ENCODE assay signal across 22 mouse cellular contexts in the genomic region with DNA sequence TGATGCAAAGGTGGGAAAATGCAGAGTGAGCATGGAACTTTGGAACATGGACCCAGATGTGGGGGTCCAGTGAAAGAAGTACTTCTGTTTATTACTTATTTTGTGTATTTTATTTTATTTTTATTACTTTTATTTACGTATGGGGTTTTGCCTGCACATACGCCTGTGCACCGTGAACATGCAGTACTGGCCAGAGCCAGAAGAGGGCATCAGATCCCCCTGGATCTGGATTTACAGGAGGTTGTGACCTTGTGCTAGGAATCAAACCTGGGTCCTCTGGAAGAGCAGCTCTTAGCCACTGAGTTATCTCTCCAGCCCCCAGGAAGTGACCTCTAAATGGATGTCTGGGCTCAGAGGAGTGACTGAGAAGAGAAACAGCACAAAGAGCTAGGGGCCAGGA. TPM values are rescaled to one million over a fixed set of nuclear protein-coding genes. Genes with fewer than 3 reads are reported as not detected.
A peak's percentile ranks its signal among the peaks of the same experiment; 100 is the strongest.
DNase-seq lines count a peak whose midpoint lies in the region; TF ChIP-seq lines count a peak whose summit lies in the region.
"Had no signal": no experiment of that assay in that cellular context is flagged by ENCODE, and none has a peak within 500 bp of the region (broad histone marks: within the 10 kb centered on the region; RNA-seq: fewer than 3 reads in every experiment).

No protein-coding gene starts in this region.

- H3K9me3 ChIP-seq in E14TG2a.4 (ENCODE audit: low read length) = no peaks in the 10 kb centered on the region
- H3K9me3 ChIP-seq: embryonic facial prominence, embryonic 12.5 days; liver, embryonic 15.5 days; midbrain, embryonic 12.5 days had no signal

- H3K4me3 ChIP-seq in layer of hippocampus, adult 2 months = no peak overlapping the region
- H3K4me3 ChIP-seq in E14TG2a.4 (replicated peaks; ENCODE audit: low read length) = no peak overlapping the region
- H3K4me3 ChIP-seq in bone marrow, adult 2 months (replicated peaks; ENCODE audit: control insufficient read depth, low read depth, low read length) = no peak overlapping the region
- H3K4me3 ChIP-seq: embryonic facial prominence, embryonic 12.5 days; liver, embryonic 15.5 days; midbrain, embryonic 12.5 days; myocyte had no signal

- TF ChIP-seq CTCF in layer of hippocampus, adult 2 months (conservative IDR thresholded peaks at IDR 0.05) = peak; percentile 45
- TF ChIP-seq CTCF in E14TG2a.4 (conservative IDR thresholded peaks at IDR 0.05; ENCODE audit: low read length) = peak; percentile 92
- peak; percentile 35 for TF ChIP-seq CTCF in bone marrow, adult 2 months (IDR thresholded peaks at IDR 0.05; ENCODE audit: control insufficient read depth, insufficient read depth, low read length)

- peaks cover 35% of the 10 kb centered on the region for H3K27me3 ChIP-seq in E14TG2a.4 (ENCODE audit: insufficient read depth, low read length)
- H3K27me3 ChIP-seq: liver, embryonic 15.5 days had no signal

- H3K4me1 ChIP-seq in E14TG2a.4 (replicated peaks; ENCODE audit: low read depth, low read length) = 0 out of 2 replicates have a peak, but pooled peaks cover 10% of the 10 kb centered on the region
- no peaks in the 10 kb centered on the region for H3K4me1 ChIP-seq in bone marrow, adult 2 months (ENCODE audit: control insufficient read depth, insufficient read depth, low read length)

- 85% methylated on average over 3 of the region's 3 CpGs for WGBS in bone marrow, adult 2 months

- TF ChIP-seq POLR2A in bone marrow, adult 2 months (IDR thresholded peaks at IDR 0.05; ENCODE audit: borderline replicate concordance, control insufficient read depth, low read depth, low read length) = no peak

- H3K27ac ChIP-seq in layer of hippocampus, adult 2 months = no peak overlapping the region
- no peak overlapping the region for H3K27ac ChIP-seq in bone marrow, adult 2 months (ENCODE audit: control insufficient read depth, insufficient read depth, low read depth, low read length, poor library complexity)
- H3K27ac ChIP-seq: embryonic facial prominence, embryonic 12.5 days; liver, embryonic 15.5 days; midbrain, embryonic 12.5 days had no signal

- no peak for DNase-seq in layer of hippocampus, adult 2 months (ENCODE audit: low spot score in 2 of 2)
- no peak for DNase-seq in layer of hippocampus, postnatal 10 days (ENCODE audit: low spot score in 2 of 2)
- peak; percentile 30 to 36 for DNase-seq in B cell, adult 2 months
- DNase-seq in cerebellum, adult 9-10 months = no peak
- no peak for DNase-seq in kidney, adult 9 months
- DNase-seq: adrenal gland, postnatal 25 days; cerebellum, postnatal 36 days; forebrain, postnatal 0 days; gastrocnemius, postnatal 10 days; heart, postnatal 4 days; kidney, postnatal 10 days; lung, postnatal 36 days; retina, postnatal 1 day had no signal

- H3K36me3 ChIP-seq in E14TG2a.4 (ENCODE audit: insufficient read depth, low read length) = no peaks in the 10 kb centered on the region
- H3K36me3 ChIP-seq: embryonic facial prominence, embryonic 12.5 days; liver, embryonic 15.5 days; midbrain, embryonic 12.5 days had no signal

RNA-seq across cellular contexts. Expression of gene Gfi1b, which starts 3.1 kb away (rescaled TPM):
- total RNA-seq in layer of hippocampus, adult 2 months (2021) = not detected
- total RNA-seq in layer of hippocampus, postnatal 10 days (2021) = not detected
- polyA plus RNA-seq in bone marrow, adult 2 months (2011; ENCODE audit: insufficient read depth, insufficient read length, low replicate concordance, missing spikeins) = 62.0 and 66.9 TPM in 2 replicates
- total RNA-seq: adrenal gland, postnatal 25 days; forebrain, postnatal 0 days; heart, postnatal 4 days; layer of hippocampus, postnatal 14 days; left cerebral cortex, postnatal 25 days had no signal
- polyA plus RNA-seq: forebrain, postnatal 0 days; intestine, embryonic 14.5 days; myocyte had no signal

RNA-seq across cellular contexts. Expression of gene Tsc1, which starts 16.2 kb away (rescaled TPM):
- total RNA-seq in layer of hippocampus, adult 2 months (2021) = 10 to 100 TPM; 47.1 to 49.1 TPM
- 10 to 100 TPM; 43.8 to 44.8 TPM for total RNA-seq in layer of hippocampus, postnatal 10 days (2021)
- 9.4 and 12.5 TPM in 2 replicates for polyA plus RNA-seq in bone marrow, adult 2 months (2011; ENCODE audit: insufficient read depth, insufficient read length, low replicate concordance, missing spikeins)

RNA-seq across cellular contexts. Expression of gene Gtf3c5, which starts 41.3 kb away (rescaled TPM):
- 10 to 100 TPM; 18.2 to 20.7 TPM for total RNA-seq in layer of hippocampus, adult 2 months (2021)
- 10 to 100 TPM; 19.2 to 19.5 TPM for total RNA-seq in layer of hippocampus, postnatal 10 days (2021)
- 14.5 and 14.7 TPM in 2 replicates for polyA plus RNA-seq in bone marrow, adult 2 months (2011; ENCODE audit: insufficient read depth, insufficient read length, low replicate concordance, missing spikeins)

Comparison
In these comparisons a context has a peak if more than half of its experiments do, and no peak if none do; other contexts are left out.
1. DNase-seq: peak in B cell, adult 2 months (2 of 2); none in layer of hippocampus, adult 2 months (0 of 2), layer of hippocampus, postnatal 10 days (0 of 2), cerebellum, adult 9-10 months (single experiment) and kidney, adult 9 months (single experiment).
2. CTCF ChIP-seq: peak in every context shown above with its lines; median percentile 92 in E14TG2a.4; 45 in layer of hippocampus, adult 2 months; 35 in bone marrow, adult 2 months.